Mouse (Mus musculus) urinary bladder, postnatal 25 days (tissue): ENCODE measurements around the gene Ctnnd2.
"Not testable (repeated sequence)": the region's sequence is repeated elsewhere in the genome, so short reads cannot be mapped to it uniquely, and the experiment has no call there.

Experiments
- DNase-seq: peaks from one replicate; pipeline ENCODE4 v3.0.0; 2022; ENCODE audit warnings: low spot score

Ctnnd2 gene

DNA sequence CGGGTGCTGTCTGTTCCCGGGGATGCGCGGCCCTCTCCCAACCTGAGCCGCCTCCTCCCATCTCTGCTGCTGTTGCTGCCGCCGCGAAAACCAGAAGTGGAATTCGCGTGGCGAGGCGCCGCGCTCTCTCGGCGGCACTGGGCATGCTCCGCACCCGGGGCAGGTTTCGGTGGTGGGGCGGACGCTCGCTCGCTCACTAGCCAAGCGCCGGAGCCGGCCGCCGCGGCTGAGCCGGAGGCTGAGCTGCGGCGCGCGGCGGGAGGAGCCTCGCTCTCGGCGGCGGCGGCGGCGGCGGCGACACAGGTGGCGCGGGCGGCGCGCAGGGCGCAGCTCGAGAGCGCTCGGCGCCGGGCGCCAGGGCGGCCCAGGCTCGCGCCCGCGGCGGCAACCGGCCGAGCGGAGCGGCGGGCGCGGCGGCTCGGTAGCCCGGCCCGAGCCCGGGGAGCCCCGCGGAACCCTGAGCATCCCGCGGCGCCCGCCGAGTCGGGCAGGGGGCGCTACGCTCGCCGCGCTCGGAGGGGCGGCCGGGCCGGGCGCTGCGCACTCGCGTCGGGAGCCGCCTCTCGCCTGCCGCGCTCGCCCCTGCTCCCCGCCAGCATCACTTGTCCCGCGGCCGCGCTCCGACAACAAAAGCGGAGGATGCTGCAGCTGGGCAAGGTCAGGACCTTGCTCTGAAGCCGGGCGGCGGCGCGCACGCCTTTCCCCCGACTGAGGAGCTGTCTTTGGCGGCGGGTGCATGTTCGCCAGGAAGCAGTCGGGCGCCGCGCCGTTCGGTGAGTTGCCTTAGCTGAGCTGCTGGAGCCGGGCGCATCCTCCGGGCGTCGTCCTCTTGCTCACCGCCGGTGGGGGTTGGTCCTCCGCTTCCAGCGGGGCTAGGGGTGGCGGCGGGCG, at the start of gene Ctnnd2:
TSS of gene Ctnnd2 (plus strand) at position 203 of the 891 bp plus-strand sequence.
- peak; percentile 43 for DNase-seq

DNA sequence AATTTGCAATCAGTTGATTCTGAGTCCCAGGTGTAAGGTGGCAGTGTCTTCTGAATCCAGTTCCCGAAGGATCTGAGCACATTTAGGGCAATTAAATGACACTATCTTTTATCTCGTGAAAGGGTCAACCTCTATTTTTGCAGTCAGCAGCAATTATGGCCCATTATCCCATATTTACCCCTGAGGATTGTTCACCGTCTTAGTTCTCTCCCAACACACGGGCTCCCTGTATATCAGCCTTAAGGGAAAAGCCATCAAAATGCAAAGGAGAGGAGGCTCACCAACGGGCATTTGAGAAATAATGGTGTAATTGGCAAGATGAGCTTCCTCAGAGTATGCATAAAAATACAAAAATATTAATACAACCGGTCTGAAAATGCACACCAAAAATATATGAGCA, 41.7 kb upstream of the Ctnnd2 start:
- no peak for DNase-seq

DNA sequence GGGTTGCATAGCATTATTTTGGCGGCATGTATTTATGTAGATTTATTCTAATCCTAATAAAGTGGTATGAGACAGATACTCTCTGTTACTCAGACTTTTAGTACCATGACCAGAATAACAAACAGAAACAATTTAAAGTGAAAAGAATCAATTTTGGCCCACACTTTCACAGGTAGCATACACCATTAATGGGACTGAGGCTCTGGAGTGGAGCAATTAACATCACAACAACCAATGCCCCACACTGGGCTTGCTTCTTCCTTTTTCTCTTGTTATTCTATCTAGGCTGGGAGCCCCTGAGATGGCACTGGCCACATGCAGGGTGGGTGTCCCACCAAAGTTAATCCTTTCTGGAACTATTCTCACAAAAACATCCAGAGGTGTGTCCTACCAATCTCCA, 32.8 kb upstream of the Ctnnd2 start:
- DNase-seq = not testable (repeated sequence)

DNA sequence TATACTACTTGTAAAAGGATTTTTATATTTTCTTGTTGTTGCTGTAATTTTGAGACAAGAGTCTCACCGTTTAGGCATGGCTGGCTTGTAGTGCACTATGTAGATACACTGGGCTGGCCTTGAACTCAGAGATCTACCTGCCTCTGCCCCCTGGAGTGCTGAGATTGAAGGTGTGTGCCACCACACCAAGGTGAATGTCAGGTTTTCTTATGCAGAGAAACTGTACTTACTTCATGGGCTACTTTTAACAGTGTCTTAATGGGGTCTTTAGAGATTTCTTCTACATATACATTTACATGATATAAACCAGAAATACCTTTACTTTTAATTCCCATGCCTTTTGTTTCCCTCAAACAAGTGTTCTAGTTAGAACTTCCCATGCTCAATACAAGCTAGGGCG, 27.0 kb upstream of the Ctnnd2 start:
- DNase-seq = no peak

DNA sequence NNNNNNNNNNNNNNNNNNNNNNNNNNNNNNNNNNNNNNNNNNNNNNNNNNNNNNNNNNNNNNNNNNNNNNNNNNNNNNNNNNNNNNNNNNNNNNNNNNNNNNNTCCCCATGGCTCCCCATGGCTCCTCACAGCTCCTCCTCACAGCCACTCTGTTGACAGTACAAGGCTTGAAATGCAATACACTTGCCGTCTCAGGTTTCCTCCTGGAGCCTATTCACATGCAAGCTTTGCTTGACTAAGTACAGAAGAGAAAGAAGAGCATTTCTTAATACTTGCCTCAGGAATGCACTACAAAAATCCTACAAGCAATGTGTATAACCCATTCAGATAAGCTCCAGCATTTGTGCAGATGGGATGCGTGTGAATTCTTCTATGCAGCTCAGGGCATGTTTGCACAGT, 20.2 kb upstream of the Ctnnd2 start:
- DNase-seq = no peak

DNA sequence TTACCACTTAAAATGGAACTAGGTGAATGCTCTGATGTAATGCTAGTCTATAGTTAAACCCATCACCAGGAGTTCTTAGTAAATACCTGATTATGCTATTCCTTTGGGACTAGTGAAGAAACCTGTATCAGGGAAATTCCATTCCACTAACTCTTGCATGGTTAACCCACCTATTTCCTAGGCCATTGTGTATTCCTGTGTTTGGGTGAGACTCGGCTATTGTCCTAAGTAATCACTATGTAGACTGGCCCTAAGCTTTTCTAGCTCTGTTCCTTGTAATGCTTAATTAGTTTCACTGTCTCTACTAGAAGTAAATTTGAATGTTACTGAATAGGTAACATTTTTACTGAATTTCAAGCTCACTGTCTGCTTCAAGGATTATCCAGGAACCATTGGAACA, 14.4 kb upstream of the Ctnnd2 start:
- no peak for DNase-seq

GRCm38 (mm10) chr15:30170031-30170430, 2.4 kb upstream of the Ctnnd2 start:
- DNase-seq = no peak

DNA sequence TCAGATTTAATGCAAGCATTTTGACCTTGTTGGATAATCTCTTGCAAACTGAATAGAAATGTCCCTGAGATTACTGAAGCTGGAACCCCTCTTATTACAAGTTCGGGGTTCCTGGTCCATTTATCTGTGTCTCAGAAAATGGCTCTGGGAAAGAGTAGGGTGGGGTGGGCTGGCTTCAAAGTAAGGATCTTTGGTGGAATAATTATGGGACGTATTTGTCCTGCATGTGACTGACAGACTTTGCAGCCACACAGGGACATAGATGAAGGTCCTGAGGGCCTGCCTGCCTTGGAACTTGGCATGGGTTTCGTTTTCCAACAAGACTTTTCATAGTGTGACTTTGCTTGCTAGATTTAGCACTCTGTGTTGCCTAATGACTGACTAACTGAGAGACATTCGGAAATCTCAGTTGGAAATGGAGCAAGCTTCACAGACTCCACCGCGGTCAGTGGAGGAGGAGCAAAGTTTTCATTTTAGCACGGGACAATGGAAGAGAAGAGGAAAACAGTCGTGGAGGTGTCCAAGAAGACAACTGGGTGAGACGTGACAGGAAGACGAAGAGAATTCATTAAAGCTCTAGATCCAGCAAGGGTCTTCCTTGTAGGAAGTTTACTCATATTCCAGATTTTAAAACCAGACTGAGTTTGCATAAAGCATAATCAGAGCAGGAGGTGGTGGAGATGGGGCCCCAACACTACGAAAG, 749 bp upstream of the Ctnnd2 start:
- DNase-seq = no peak

GRCm38 (mm10) chr15:30173370-30173941, 1.1 kb downstream of the Ctnnd2 start:
- DNase-seq = no peak

DNA sequence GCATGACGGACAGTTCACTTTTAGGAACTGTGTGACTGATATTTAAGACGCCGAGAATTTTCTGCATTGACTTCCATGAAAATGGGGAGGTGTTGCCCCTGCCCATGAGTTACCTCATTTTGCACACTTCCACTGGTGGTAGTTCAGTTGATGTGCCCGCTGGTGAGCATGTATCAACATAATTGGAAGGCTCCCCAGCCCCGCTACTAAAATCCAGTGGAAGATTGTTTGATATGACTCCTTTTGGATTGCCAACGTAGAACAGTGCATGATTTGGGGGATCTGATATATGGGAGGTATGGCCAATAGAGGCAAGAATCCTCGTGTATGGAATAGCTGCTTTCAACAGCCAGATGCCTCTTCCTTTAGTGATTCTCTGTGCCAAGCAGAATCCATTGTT, 1.9 kb downstream of the Ctnnd2 start:
- no peak for DNase-seq

- no peak for DNase-seq
Measured at GRCm38 (mm10) chr15:30184020-30184419, 11.6 kb downstream of the Ctnnd2 start.

GRCm38 (mm10) chr15:30190872-30191271, 18.5 kb downstream of the Ctnnd2 start:
- DNase-seq = no peak

- no peak for DNase-seq
Measured at GRCm38 (mm10) chr15:30191931-30192668, 19.7 kb downstream of the Ctnnd2 start.

DNA sequence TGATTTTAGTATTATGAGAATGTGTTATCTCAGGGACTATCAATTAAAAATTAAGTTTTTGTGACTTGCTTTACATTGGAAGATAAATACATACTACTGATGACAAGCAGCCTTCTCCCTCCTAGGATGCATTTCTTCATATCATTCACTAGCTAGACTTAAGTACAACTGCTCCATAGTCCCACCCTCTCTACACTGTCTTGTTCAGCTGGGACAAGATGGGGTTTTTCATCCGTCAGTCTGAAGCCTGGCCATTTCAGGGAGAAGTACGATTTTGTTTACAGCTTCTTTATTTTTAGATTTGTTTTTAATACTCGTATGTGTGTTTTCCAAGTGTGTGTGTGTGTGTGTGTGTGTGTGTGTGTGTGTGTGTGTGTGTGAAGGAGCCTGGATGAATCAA, 26.0 kb downstream of the Ctnnd2 start:
- no peak for DNase-seq

GRCm38 (mm10) chr15:30199785-30200184, 27.4 kb downstream of the Ctnnd2 start:
- DNase-seq = no peak

DNA sequence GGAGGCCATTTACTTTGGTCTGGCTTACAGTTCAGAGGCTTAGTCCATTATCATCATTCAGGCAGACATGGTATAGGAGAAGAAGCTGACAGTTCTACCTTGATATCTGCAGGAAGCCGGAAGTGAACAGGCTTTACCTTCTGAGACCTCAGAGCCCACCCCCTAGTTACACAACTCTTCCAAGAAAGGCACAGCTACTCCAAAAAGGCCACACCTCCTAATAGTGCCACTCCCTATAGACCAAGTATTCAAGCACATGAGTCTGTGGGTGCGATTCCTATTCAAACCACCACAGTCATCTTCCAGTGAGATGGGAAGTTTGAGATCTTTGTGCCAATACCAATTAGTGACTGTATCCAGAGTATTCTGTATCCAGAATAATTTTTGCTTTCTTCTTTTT, 28.8 kb downstream of the Ctnnd2 start:
- no peak for DNase-seq

DNA sequence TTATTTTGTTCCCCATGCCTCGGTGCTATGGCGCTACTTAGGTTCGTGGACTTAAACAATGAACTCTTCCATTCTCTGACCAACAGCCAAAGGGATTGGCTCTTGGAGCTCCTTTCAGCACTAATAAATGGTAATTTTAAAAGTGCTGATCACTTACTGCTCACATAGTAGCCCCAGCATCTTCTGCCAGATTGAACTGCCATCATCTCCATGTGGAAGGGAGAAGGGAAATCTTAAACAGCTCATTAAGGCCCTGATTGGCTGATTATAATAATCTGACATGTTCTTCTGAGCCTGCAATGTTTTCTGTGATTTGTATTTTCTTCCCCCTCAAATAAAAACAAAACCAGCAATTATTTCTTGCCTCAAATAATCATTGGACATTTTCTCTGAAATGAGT, 29.2 kb downstream of the Ctnnd2 start:
- DNase-seq = no peak

GRCm38 (mm10) chr15:30212746-30213145, 40.4 kb downstream of the Ctnnd2 start:
- DNase-seq = no peak

GRCm38 (mm10) chr15:30215871-30216270, 43.5 kb downstream of the Ctnnd2 start:
- DNase-seq = no peak

GRCm38 (mm10) chr15:30229112-30229511, 56.7 kb downstream of the Ctnnd2 start:
- DNase-seq = no peak

- DNase-seq = no peak
Measured at GRCm38 (mm10) chr15:30235210-30236034, 63.0 kb downstream of the Ctnnd2 start.
